Mouse (Mus musculus) limb, embryonic 15.5 days (tissue): ENCODE measurements at regions not wholly inside any gene's neighbourhood (a gene's known extent, or its start where the extent isn't known, plus 50 kb on each side); places are given as distances from the start of the nearest gene placed in this dataset.

Experiments
- ATAC-seq: fragments of 200-750 bp; cut with Nextera tagmentation; 2 replicates; pipeline ENCODE4 v1.8.0; 2017; ENCODE audit warnings: low read depth, moderate TSS enrichment; ENCODE audit not compliant: insufficient number of reproducible peaks, low FRiP score, low TSS enrichment
- H3K27ac ChIP-seq: fragments of 300-500 bp; sonication (generic); 2 replicates; pipeline ENCODE4 v1.5.1; 2015; ENCODE audit warnings: moderate library complexity, mild to moderate bottlenecking, inconsistent platforms
- H3K27me3 ChIP-seq: fragments of 300-500 bp; sonication (generic); 2 replicates; pipeline ENCODE4 v1.6.1; 2015; ENCODE audit warnings: inconsistent platforms
- H3K36me3 ChIP-seq: fragments of 300-500 bp; sonication (generic); 2 replicates; pipeline ENCODE4 v1.6.1; 2015; ENCODE audit warnings: inconsistent platforms
- H3K4me1 ChIP-seq: fragments of 300-500 bp; sonication (generic); 2 replicates; pipeline ENCODE4 v1.6.1; 2015; ENCODE audit warnings: inconsistent platforms
- H3K4me2 ChIP-seq: fragments of 300-500 bp; sonication (generic); 2 replicates; pipeline ENCODE4 v1.6.1; 2015; ENCODE audit warnings: mild to moderate bottlenecking, inconsistent platforms
- H3K4me3 ChIP-seq: fragments of 300-500 bp; sonication (generic); 2 replicates; pipeline ENCODE4 v1.5.1; 2015; ENCODE audit warnings: mild to moderate bottlenecking, inconsistent platforms
- H3K9ac ChIP-seq: fragments of 300-500 bp; sonication (generic); 2 replicates; pipeline ENCODE4 v1.6.1; 2015; ENCODE audit warnings: inconsistent platforms
- H3K9me3 ChIP-seq: fragments of 300-500 bp; sonication (generic); 2 replicates; pipeline ENCODE4 v1.6.1; 2016; ENCODE audit warnings: inconsistent platforms
- WGBS: fragments of 180-500 bp; shearing (Covaris S2); methylation state at CpG from one replicate; pipeline ENCODE4 v1.1.7; 2015; 5-methylcytosine and 5-hydroxymethylcytosine counted together

DNA sequence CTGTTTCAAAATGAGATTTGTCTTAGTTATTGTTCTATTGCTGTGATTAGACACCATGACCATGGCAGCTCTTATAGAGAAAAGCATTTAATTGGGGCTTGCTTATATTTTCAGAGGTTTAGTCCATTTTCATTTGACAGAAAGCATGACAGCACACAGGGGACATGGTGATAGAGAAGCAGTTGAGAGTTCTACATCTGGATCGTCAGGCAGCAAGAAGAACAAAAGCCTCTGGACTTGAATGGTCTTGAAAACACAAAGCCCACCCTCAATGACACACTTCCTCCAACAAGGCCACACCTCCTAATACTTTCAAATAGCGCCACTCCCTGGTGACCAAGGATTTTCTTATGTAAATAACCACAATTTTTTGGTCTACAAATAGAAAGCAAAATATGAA, 1250.5 kb downstream of the Hace1 start:
- H3K4me3 ChIP-seq, result no peak overlapping the region
- no peaks in the 10 kb centered on the region for H3K9me3 ChIP-seq
- no peak for ATAC-seq
- H3K4me2 ChIP-seq, result no peak overlapping the region
- H3K4me1 ChIP-seq, result no peaks in the 10 kb centered on the region
- 60% methylated on average over 2 of the region's 2 CpGs for WGBS
- H3K27ac ChIP-seq, result no peak overlapping the region
- H3K27me3 ChIP-seq, result no peaks in the 10 kb centered on the region
- H3K9ac ChIP-seq, result no peak overlapping the region
- H3K36me3 ChIP-seq, result no peaks in the 10 kb centered on the region

DNA sequence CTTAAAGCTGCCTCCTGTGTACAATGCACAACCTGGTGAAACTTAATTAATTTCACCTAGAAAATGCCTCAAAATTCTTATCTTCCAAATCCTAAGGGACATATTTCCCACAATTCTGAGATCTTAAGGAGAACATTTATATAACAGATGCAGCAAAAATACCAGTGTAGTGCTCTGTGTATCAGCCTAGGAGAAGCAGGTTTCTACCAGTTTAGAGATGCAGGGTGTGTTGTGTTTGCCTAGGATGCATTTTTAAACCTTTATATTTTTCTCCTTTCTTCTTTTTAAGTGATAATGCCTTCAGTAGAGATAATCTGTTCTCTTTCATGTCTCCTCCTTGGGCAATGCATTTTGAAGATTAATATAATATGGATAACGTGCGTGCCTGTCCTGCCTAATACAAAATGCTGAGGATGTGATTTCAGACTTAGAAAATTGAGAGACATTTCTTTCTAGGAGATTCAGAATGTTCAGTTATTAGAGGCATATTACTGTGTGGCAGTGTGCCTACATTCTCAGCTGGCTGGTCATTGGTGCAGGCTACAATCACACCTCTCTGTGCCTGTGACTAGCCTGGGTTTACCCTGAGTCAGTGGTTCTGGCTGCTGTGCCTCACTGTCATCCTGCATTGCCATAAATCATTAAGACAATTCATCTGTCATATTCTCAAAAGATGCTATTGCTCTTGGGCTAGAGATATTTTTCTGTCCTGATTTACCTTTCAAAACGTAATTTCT, 1268.1 kb downstream of the Hace1 start:
- H3K4me3 ChIP-seq, result no peak overlapping the region
- WGBS, result 68% methylated on average over 3 of the region's 3 CpGs
- H3K9ac ChIP-seq, result no peak overlapping the region
- no peaks in the 10 kb centered on the region for H3K36me3 ChIP-seq
- H3K9me3 ChIP-seq, result no peaks in the 10 kb centered on the region
- no peaks in the 10 kb centered on the region for H3K27me3 ChIP-seq
- H3K4me1 ChIP-seq, result no peaks in the 10 kb centered on the region
- ATAC-seq, result no peak
- no peak overlapping the region for H3K4me2 ChIP-seq
- H3K27ac ChIP-seq, result no peak overlapping the region
